Mouse (Mus musculus) megakaryocyte, adult 5-6 weeks (primary cell): ENCODE measurements around the gene Gm37240. TPM values are rescaled to one million over a fixed set of nuclear protein-coding genes. Genes with fewer than 3 reads are reported as not detected.

Experiments used
- ATAC-seq: 2 replicates; pipeline ENCODE4 v1.8.0; 2016; ENCODE audit warnings: mild to moderate bottlenecking, inconsistent platforms; ENCODE audit not compliant: poor library complexity, severe bottlenecking
- total RNA-seq, 2 experiments: library from RNA; stranded (forward) in 1 of 2; stranded (reverse) in 1 of 2; fragments of 153-499, 151-499 nt in 1 of 2; fragments of 221-1000, 200-1000 nt in 1 of 2; gene quantifications; 2 replicates each; pipeline versions ENCODE4 v1.2.3 to v1.2.4; 2015 to 2017

Gene Gm37240
- total RNA-seq, 2 experiments from 2014 or later: 0.07 to 0.15 TPM

GRCm38 (mm10) chr3:85693013-85693412 is 194.3 kb downstream of the Gm37240 start:
- ATAC-seq: peak; percentile 27; the same call in 1 of the 2 replicates

GRCm38 (mm10) chr3:85691134-85691533 is 196.2 kb downstream of the Gm37240 start:
- no peak for ATAC-seq

- no peak for ATAC-seq
These were observed 199.0 kb downstream of the Gm37240 start for GRCm38 (mm10) chr3:85688341-85688740.

GRCm38 (mm10) chr3:85685271-85685670 is 202.0 kb downstream of the Gm37240 start:
- ATAC-seq: no peak

GRCm38 (mm10) chr3:85683618-85684017 is 203.7 kb downstream of the Gm37240 start:
- no peak for ATAC-seq

GRCm38 (mm10) chr3:85681136-85681535 is 206.2 kb downstream of the Gm37240 start:
- no peak for ATAC-seq

- no peak for ATAC-seq
These were observed 207.4 kb downstream of the Gm37240 start for GRCm38 (mm10) chr3:85679960-85680359.

GRCm38 (mm10) chr3:85679312-85679933 is 207.9 kb downstream of the Gm37240 start:
- ATAC-seq: no peak

GRCm38 (mm10) chr3:85677952-85678351 is 209.4 kb downstream of the Gm37240 start:
- no peak for ATAC-seq

GRCm38 (mm10) chr3:85677133-85677532 is 210.2 kb downstream of the Gm37240 start:
- ATAC-seq: no peak

- ATAC-seq: no peak
These were observed 217.5 kb downstream of the Gm37240 start for GRCm38 (mm10) chr3:85669844-85670243.

GRCm38 (mm10) chr3:85667683-85668082 is 219.6 kb downstream of the Gm37240 start:
- no peak for ATAC-seq

GRCm38 (mm10) chr3:85666736-85667135 is 220.6 kb downstream of the Gm37240 start:
- ATAC-seq: no peak

- no peak for ATAC-seq
These were observed 221.2 kb downstream of the Gm37240 start for GRCm38 (mm10) chr3:85666166-85666565.

GRCm38 (mm10) chr3:85664591-85665171 is 222.6 kb downstream of the Gm37240 start:
- ATAC-seq: no peak

- ATAC-seq: no peak
These were observed 223.5 kb downstream of the Gm37240 start for GRCm38 (mm10) chr3:85663826-85664225.

GRCm38 (mm10) chr3:85661926-85662813 is 225.1 kb downstream of the Gm37240 start:
- no peak for ATAC-seq

- ATAC-seq: no peak
These were observed 227.6 kb downstream of the Gm37240 start for GRCm38 (mm10) chr3:85659681-85660080.

GRCm38 (mm10) chr3:85655538-85655937 is 231.8 kb downstream of the Gm37240 start:
- ATAC-seq: no peak

GRCm38 (mm10) chr3:85652727-85653665 is 234.3 kb downstream of the Gm37240 start:
- no peak for ATAC-seq

GRCm38 (mm10) chr3:85649176-85649575 is 238.1 kb downstream of the Gm37240 start:
- no peak for ATAC-seq
